Mouse (Mus musculus): Measurements from ENCODE around the gene Slc3a2. TPM values are rescaled to one million over a fixed set of nuclear protein-coding genes. Genes with fewer than 3 reads are reported as not detected.
A peak's percentile ranks its signal among the peaks of the same experiment; 100 is the strongest.

The Slc3a2 gene
- polyA plus RNA-seq, 1 experiment from 2014 or later: 155 TPM

GRCm38 (mm10) chr19:8713997-8714652 is 9.0 kb downstream of the Slc3a2 start:
- Histone ChIP-seq H3K9me3 (no peaks in the 10 kb centered on the region), H3K27me3 (no peaks in the 10 kb centered on the region), H3K4me1 (replicated peaks) (peaks cover 47% of the 10 kb centered on the region), H3K4me3 (peak overlapping the region; percentile 85), H3K27ac (replicated peaks) (peak overlapping the region; percentile 94), H3K4me2 (peak overlapping the region; percentile 75), H3K36me3 (peaks cover 28% of the 10 kb centered on the region), H3K9ac (peak overlapping the region; percentile 92)
- peak; percentile 6; the same call in 1 of the 2 replicates for ATAC-seq (ENCODE audit: low read depth)
- WGBS: 9% methylated on average over 13 of the region's 13 CpGs

GRCm38 (mm10) chr19:8713306-8713996 is 9.7 kb downstream of the Slc3a2 start:
- peaks cover 47% of the 10 kb centered on the region for H3K4me1 ChIP-seq (replicated peaks)
- WGBS: under 1% methylated on average over 51 of the region's 51 CpGs

GRCm38 (mm10) chr19:8712870-8713305 is 10.3 kb downstream of the Slc3a2 start:
- Histone ChIP-seq H3K4me2 (peak overlapping the region; percentile 75), H3K27me3 (no peaks in the 10 kb centered on the region), H3K9me3 (no peaks in the 10 kb centered on the region), H3K36me3 (peaks cover 41% of the 10 kb centered on the region), H3K4me1 (replicated peaks) (peaks cover 47% of the 10 kb centered on the region), H3K27ac (replicated peaks) (peak overlapping the region; percentile 94), H3K9ac (peak overlapping the region; percentile 92), H3K4me3 (peak overlapping the region; percentile 85)
- under 1% methylated on average over 13 of the region's 13 CpGs for WGBS
- peak; percentile 71 for ATAC-seq (ENCODE audit: low read depth)

More at GRCm38 (mm10) chr19:8713306-8713996, 9.7 kb downstream of the Slc3a2 start:
- H3K4me3 ChIP-seq: peak overlapping the region; percentile 85
- peak overlapping the region; percentile 92 for H3K9ac ChIP-seq
- no peaks in the 10 kb centered on the region for H3K9me3 ChIP-seq
- peak overlapping the region; percentile 75 for H3K4me2 ChIP-seq
- H3K36me3 ChIP-seq: peaks cover 35% of the 10 kb centered on the region
- H3K27ac ChIP-seq (replicated peaks): peak overlapping the region; percentile 94
- peak; percentile 95 for ATAC-seq (ENCODE audit: low read depth)
- H3K27me3 ChIP-seq: no peaks in the 10 kb centered on the region

GRCm38 (mm10) chr19:8711949-8712869 is 11.0 kb downstream of the Slc3a2 start:
- Histone ChIP-seq H3K4me1 (replicated peaks) (peaks cover 47% of the 10 kb centered on the region), H3K4me2 (peak overlapping the region; percentile 75), H3K9me3 (no peaks in the 10 kb centered on the region), H3K27me3 (no peaks in the 10 kb centered on the region), H3K36me3 (peaks cover 47% of the 10 kb centered on the region), H3K9ac (peak overlapping the region; percentile 92), H3K4me3 (peak overlapping the region; percentile 85), H3K27ac (replicated peaks) (peak overlapping the region; percentile 94)
- WGBS: 68% methylated on average over 10 of the region's 10 CpGs
- no peak for ATAC-seq (ENCODE audit: low read depth)

GRCm38 (mm10) chr19:8711506-8711905 is 11.7 kb downstream of the Slc3a2 start:
- H3K36me3 ChIP-seq: peaks cover 54% of the 10 kb centered on the region
- 75% methylated on average over 4 of the region's 4 CpGs for WGBS
- no peaks in the 10 kb centered on the region for H3K9me3 ChIP-seq
- H3K4me3 ChIP-seq: peak overlapping the region; percentile 85
- no peak for ATAC-seq (ENCODE audit: low read depth)
- H3K9ac ChIP-seq: peak overlapping the region; percentile 92
- peaks cover 47% of the 10 kb centered on the region for H3K4me1 ChIP-seq (replicated peaks)
- no peaks in the 10 kb centered on the region for H3K27me3 ChIP-seq
- H3K27ac ChIP-seq (replicated peaks): peak overlapping the region; percentile 94
- H3K4me2 ChIP-seq: peak overlapping the region; percentile 75

GRCm38 (mm10) chr19:8710057-8710456 is 13.1 kb downstream of the Slc3a2 start:
- Histone ChIP-seq H3K36me3 (peaks cover 57% of the 10 kb centered on the region), H3K9ac (no peak overlapping the region; the same call in 1 of the 2 replicates), H3K27ac (replicated peaks) (no peak overlapping the region), H3K4me3 (no peak overlapping the region), H3K4me2 (no peak overlapping the region; the same call in 1 of the 2 replicates), H3K9me3 (no peaks in the 10 kb centered on the region), H3K4me1 (replicated peaks) (peaks cover 47% of the 10 kb centered on the region), H3K27me3 (no peaks in the 10 kb centered on the region)
- no peak for ATAC-seq (ENCODE audit: low read depth)
- 86% methylated on average over 2 of the region's 2 CpGs for WGBS

- H3K27me3 ChIP-seq: no peaks in the 10 kb centered on the region
- H3K4me3 ChIP-seq: no peak overlapping the region
- H3K9me3 ChIP-seq: no peaks in the 10 kb centered on the region
- peaks cover 57% of the 10 kb centered on the region for H3K36me3 ChIP-seq
- no peak for ATAC-seq (ENCODE audit: low read depth)
- 96% methylated on average over 8 of the region's 8 CpGs for WGBS
- no peak overlapping the region for H3K9ac ChIP-seq
- peaks cover 36% of the 10 kb centered on the region for H3K4me1 ChIP-seq (replicated peaks)
- no peak overlapping the region for H3K4me2 ChIP-seq
- no peak overlapping the region for H3K27ac ChIP-seq (replicated peaks)
Observed at GRCm38 (mm10) chr19:8708954-8709353, 14.2 kb downstream of the Slc3a2 start.

- Histone ChIP-seq H3K4me1 (replicated peaks) (peaks cover 24% of the 10 kb centered on the region), H3K9ac (no peak overlapping the region), H3K4me2 (no peak overlapping the region), H3K4me3 (no peak overlapping the region), H3K27ac (replicated peaks) (no peak overlapping the region), H3K36me3 (peaks cover 54% of the 10 kb centered on the region), H3K9me3 (no peaks in the 10 kb centered on the region), H3K27me3 (no peaks in the 10 kb centered on the region)
- ATAC-seq (ENCODE audit: low read depth): no peak
- 98% methylated on average over 7 of the region's 7 CpGs for WGBS
Observed at GRCm38 (mm10) chr19:8706930-8707329, 16.2 kb downstream of the Slc3a2 start.

GRCm38 (mm10) chr19:8706132-8706667 is 17.0 kb downstream of the Slc3a2 start:
- H3K9ac ChIP-seq: no peak overlapping the region

GRCm38 (mm10) chr19:8705026-8705708 is 18.0 kb downstream of the Slc3a2 start:
- Histone ChIP-seq H3K4me1 (replicated peaks) (peaks cover 6% of the 10 kb centered on the region), H3K9me3 (no peaks in the 10 kb centered on the region), H3K27me3 (no peaks in the 10 kb centered on the region), H3K36me3 (peaks cover 39% of the 10 kb centered on the region), H3K9ac (no peak overlapping the region), H3K27ac (replicated peaks) (no peak overlapping the region), H3K4me2 (no peak overlapping the region), H3K4me3 (no peak overlapping the region)
- ATAC-seq (ENCODE audit: low read depth): no peak
- WGBS: 76% methylated on average over 6 of the region's 6 CpGs

More at GRCm38 (mm10) chr19:8706132-8706667, 17.0 kb downstream of the Slc3a2 start:
- H3K4me1 ChIP-seq (replicated peaks): peaks cover 17% of the 10 kb centered on the region
- no peaks in the 10 kb centered on the region for H3K27me3 ChIP-seq
- no peak for ATAC-seq (ENCODE audit: low read depth)
- peaks cover 49% of the 10 kb centered on the region for H3K36me3 ChIP-seq
- no peak overlapping the region for H3K4me2 ChIP-seq
- 86% methylated on average over 7 of the region's 7 CpGs for WGBS
- H3K9me3 ChIP-seq: no peaks in the 10 kb centered on the region
- H3K27ac ChIP-seq (replicated peaks): no peak overlapping the region
- no peak overlapping the region for H3K4me3 ChIP-seq

GRCm38 (mm10) chr19:8703571-8703970 is 19.6 kb downstream of the Slc3a2 start:
- 53% methylated on average over 4 of the region's 4 CpGs for WGBS
- Histone ChIP-seq H3K9me3 (no peaks in the 10 kb centered on the region), H3K9ac (no peak overlapping the region), H3K4me2 (no peak overlapping the region), H3K4me3 (no peak overlapping the region), H3K27me3 (no peaks in the 10 kb centered on the region), H3K4me1 (replicated peaks) (no peaks in the 10 kb centered on the region), H3K36me3 (peaks cover 23% of the 10 kb centered on the region), H3K27ac (replicated peaks) (no peak overlapping the region)
- no peak for ATAC-seq (ENCODE audit: low read depth)
